Mouse (Mus musculus): Measurements from ENCODE around the gene Olfr394. TPM values are rescaled to one million over a fixed set of nuclear protein-coding genes. Genes with fewer than 3 reads are reported as not detected.
"Not testable (repeated sequence)": the region's sequence is repeated elsewhere in the genome, so short reads cannot be mapped to it uniquely, and the experiment has no call there.

Olfr394 gene
- not detected for total RNA-seq (2021)
- long read RNA-seq, experiment 1, result 0 reads
- long read RNA-seq, experiment 2, result 0 reads

GRCm38 (mm10) chr11:73890671-73891070 is at the start of gene Olfr394:
Gene Olfr394, minus strand, starts transcription at chr11:73890771.
- DNase-seq (ENCODE audit: low spot score in 2 of 2), result no peak

GRCm38 (mm10) chr11:73936377-73936776 is 45.8 kb upstream of the Olfr394 start, which contains the start of gene Olfr23:
Gene Olfr23, plus strand, starts transcription at chr11:73936677.
- DNase-seq (ENCODE audit: low spot score in 2 of 2), result no peak

GRCm38 (mm10) chr11:73909199-73909598 is 18.6 kb upstream of the Olfr394 start, which contains the start of gene Olfr395:
Gene Olfr395, minus strand, starts transcription at chr11:73909299.
- not testable (repeated sequence) for DNase-seq (ENCODE audit: low spot score in 2 of 2)

GRCm38 (mm10) chr11:73851354-73851753 is 39.2 kb downstream of the Olfr394 start, which contains the start of gene Olfr393:
Gene Olfr393, minus strand, starts transcription at chr11:73851454.
- DNase-seq (ENCODE audit: low spot score in 2 of 2), result no peak

Other genes starting within 250 kb of the Olfr394 start
- not detected for gene Zfp735, start 202.0 kb downstream of the Olfr394 start, total RNA-seq (2021)
- not detected for gene Olfr389, start 110.1 kb downstream of the Olfr394 start, total RNA-seq (2021)
- gene Olfr390, start 107.8 kb downstream of the Olfr394 start, total RNA-seq (2021), result not detected
- gene Olfr391-ps, start 87.7 kb downstream of the Olfr394 start, total RNA-seq (2021), result not detected
- gene Olfr392, start 73.7 kb downstream of the Olfr394 start, total RNA-seq (2021), result not detected
- not detected for gene Olfr393, start 39.3 kb downstream of the Olfr394 start, total RNA-seq (2021)
- gene Olfr395, start 18.5 kb upstream of the Olfr394 start, total RNA-seq (2021), result not detected
- not detected for gene Olfr23, start 45.9 kb upstream of the Olfr394 start, total RNA-seq (2021)
- gene Olfr397, start 70.0 kb upstream of the Olfr394 start, total RNA-seq (2021), result not detected
- gene Olfr398, start 99.6 kb upstream of the Olfr394 start, total RNA-seq (2021), result not detected
- gene Olfr139, start 165.8 kb upstream of the Olfr394 start, total RNA-seq (2021), result not detected
- gene Olfr399, start 165.8 kb upstream of the Olfr394 start, total RNA-seq (2021), result not detected
- not detected for gene Zfp616, start 179.2 kb upstream of the Olfr394 start, total RNA-seq (2021)
- not detected for gene Olfr401, start 222.9 kb upstream of the Olfr394 start, total RNA-seq (2021)